Mouse (Mus musculus): ENCODE results near the gene Pdgfd. TPM values are rescaled to one million over a fixed set of nuclear protein-coding genes. Genes with fewer than 3 reads are reported as not detected.

The Pdgfd gene
- polyA plus RNA-seq, 1 experiment from 2014 or later = 9.1 TPM

- Histone ChIP-seq H3K4me3 (ENCODE audit: low read depth, low read length) (no peak overlapping the region), H3K27ac (replicated peaks; ENCODE audit: low read depth, low read length) (no peak overlapping the region), H3K9me3 (ENCODE audit: control insufficient read depth, low read length) (no peaks in the 10 kb centered on the region), H3K27me3 (replicated peaks; ENCODE audit: control insufficient read depth, insufficient read depth, low read length) (no peaks in the 10 kb centered on the region), H3K4me2 (ENCODE audit: low read depth, low read length) (no peak overlapping the region), H3K4me1 (ENCODE audit: control insufficient read depth, insufficient read depth, low read length) (no peaks in the 10 kb centered on the region), H3K36me3 (ENCODE audit: control insufficient read depth, insufficient read depth, low read length) (no peaks in the 10 kb centered on the region), H3K9ac (ENCODE audit: low read depth, low read length) (no peak overlapping the region)
- no peak for ATAC-seq (ENCODE audit: low read depth)
- no peak for DNase-seq (ENCODE audit: low spot score)
- 77% methylated on average over 1 of the region's 1 CpGs for WGBS
Measured at GRCm38 (mm10) chr9:6353257-6353960, 185.0 kb downstream of the Pdgfd start.

DNA sequence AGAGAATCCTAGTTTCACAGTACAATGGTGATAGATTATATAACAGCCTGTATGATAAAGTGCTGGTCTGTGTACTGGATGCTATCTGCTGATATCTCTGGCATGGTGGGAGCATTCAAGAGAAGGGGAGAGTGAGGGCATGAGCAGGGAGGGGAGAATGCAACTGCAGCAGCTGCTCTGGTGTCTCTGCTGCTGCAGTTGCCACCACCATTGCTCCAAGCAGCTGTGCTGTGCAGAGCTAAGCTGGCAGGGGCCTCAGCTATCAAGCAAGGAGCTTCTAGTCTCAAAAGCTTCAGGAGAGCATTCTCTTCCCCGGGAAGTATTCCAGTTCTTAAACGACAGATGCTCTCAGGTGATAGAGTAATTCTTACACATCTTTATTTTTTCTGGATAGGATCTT, 192.4 kb downstream of the Pdgfd start:
- Histone ChIP-seq H3K9ac (ENCODE audit: low read depth, low read length) (no peak overlapping the region), H3K27ac (replicated peaks; ENCODE audit: low read depth, low read length) (no peak overlapping the region), H3K9me3 (ENCODE audit: control insufficient read depth, low read length) (no peaks in the 10 kb centered on the region), H3K4me2 (ENCODE audit: low read depth, low read length) (no peak overlapping the region), H3K4me3 (ENCODE audit: low read depth, low read length) (no peak overlapping the region), H3K36me3 (ENCODE audit: control insufficient read depth, insufficient read depth, low read length) (no peaks in the 10 kb centered on the region), H3K4me1 (ENCODE audit: control insufficient read depth, insufficient read depth, low read length) (no peaks in the 10 kb centered on the region), H3K27me3 (replicated peaks; ENCODE audit: control insufficient read depth, insufficient read depth, low read length) (no peaks in the 10 kb centered on the region)
- no peak for ATAC-seq (ENCODE audit: low read depth)
- DNase-seq (ENCODE audit: low spot score) = peak; percentile 20
- WGBS = 76% methylated on average over 2 of the region's 2 CpGs

DNA sequence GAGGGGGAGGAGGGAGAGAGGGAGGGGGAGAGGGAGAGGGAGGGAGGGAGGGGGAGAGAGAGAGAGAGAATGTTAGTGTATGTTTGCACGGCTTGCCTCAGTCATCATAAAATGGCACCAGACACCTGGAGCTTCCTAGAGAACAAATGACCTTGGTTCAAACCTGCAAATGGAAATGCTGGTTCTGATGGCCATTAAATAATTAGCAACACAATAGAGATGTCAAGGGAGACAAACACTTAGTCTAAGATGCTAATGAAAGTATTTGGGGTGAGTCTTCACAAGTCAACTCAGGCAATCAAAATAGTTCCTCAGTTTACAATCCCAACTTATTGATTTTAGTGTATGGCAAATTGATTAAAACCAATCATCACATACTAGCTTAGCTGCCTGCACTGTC, 198.2 kb downstream of the Pdgfd start:
- Histone ChIP-seq H3K4me1 (ENCODE audit: control insufficient read depth, insufficient read depth, low read length) (no peaks in the 10 kb centered on the region), H3K4me3 (ENCODE audit: low read depth, low read length) (no peak overlapping the region), H3K36me3 (ENCODE audit: control insufficient read depth, insufficient read depth, low read length) (no peaks in the 10 kb centered on the region), H3K4me2 (ENCODE audit: low read depth, low read length) (no peak overlapping the region), H3K27me3 (replicated peaks; ENCODE audit: control insufficient read depth, insufficient read depth, low read length) (no peaks in the 10 kb centered on the region), H3K9ac (ENCODE audit: low read depth, low read length) (no peak overlapping the region), H3K27ac (replicated peaks; ENCODE audit: low read depth, low read length) (no peak overlapping the region), H3K9me3 (ENCODE audit: control insufficient read depth, low read length) (no peaks in the 10 kb centered on the region)
- ATAC-seq (ENCODE audit: low read depth) = no peak
- 59% methylated on average over 1 of the region's 1 CpGs for WGBS
- no peak for DNase-seq (ENCODE audit: low spot score)

DNA sequence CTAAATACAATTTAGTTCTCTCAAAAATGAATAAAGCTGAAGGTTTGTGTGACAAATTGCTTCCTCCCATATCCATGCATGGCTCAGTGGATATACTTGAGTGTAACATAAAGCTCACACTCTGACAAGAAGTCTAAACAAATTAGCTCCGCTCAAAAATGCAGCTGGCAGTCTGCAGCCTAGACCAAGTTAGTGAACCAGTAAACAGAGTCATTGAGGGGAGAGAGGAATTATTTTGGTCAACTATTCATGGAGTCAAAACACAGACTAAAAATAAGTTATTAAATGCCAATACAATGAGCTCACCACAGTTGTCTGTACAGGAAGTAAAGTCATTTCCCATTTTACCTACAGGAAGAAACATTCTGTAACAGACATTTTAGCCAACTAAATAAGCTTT, 233.4 kb downstream of the Pdgfd start:
- peak; percentile 54 for DNase-seq (ENCODE audit: low spot score)
- Histone ChIP-seq H3K27ac (replicated peaks; ENCODE audit: low read depth, low read length) (no peak overlapping the region), H3K9ac (ENCODE audit: low read depth, low read length) (no peak overlapping the region), H3K9me3 (ENCODE audit: control insufficient read depth, low read length) (no peaks in the 10 kb centered on the region), H3K36me3 (ENCODE audit: control insufficient read depth, insufficient read depth, low read length) (no peaks in the 10 kb centered on the region), H3K4me2 (ENCODE audit: low read depth, low read length) (no peak overlapping the region), H3K27me3 (replicated peaks; ENCODE audit: control insufficient read depth, insufficient read depth, low read length) (no peaks in the 10 kb centered on the region), H3K4me3 (ENCODE audit: low read depth, low read length) (no peak overlapping the region), H3K4me1 (ENCODE audit: control insufficient read depth, insufficient read depth, low read length) (no peaks in the 10 kb centered on the region)
- 50% methylated on average over 1 of the region's 1 CpGs for WGBS
- peak; percentile 53 for ATAC-seq (ENCODE audit: low read depth)

DNA sequence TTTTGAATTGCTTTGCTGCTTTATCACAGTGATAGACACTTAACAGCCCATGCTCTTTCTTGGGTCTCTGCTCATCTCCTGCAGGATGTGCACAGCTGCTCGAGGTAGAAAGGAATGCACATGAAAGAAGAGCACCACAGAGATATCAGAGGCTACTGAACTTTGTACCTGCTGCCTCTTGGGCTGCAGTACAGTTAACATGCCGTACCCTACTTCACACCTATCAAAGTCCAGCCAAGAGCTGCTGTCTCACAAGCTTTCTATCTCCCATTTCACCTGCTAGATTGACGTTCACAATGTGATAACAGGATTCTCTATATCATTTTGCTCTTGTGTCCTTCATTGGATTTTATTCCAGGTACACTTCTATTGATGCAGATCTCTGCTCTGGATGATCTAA, 238.2 kb downstream of the Pdgfd start:
- ATAC-seq (ENCODE audit: low read depth) (no peak), DNase-seq (ENCODE audit: low spot score) (no peak)
- Histone ChIP-seq H3K4me1 (ENCODE audit: control insufficient read depth, insufficient read depth, low read length) (no peaks in the 10 kb centered on the region), H3K4me2 (ENCODE audit: low read depth, low read length) (no peak overlapping the region), H3K4me3 (ENCODE audit: low read depth, low read length) (no peak overlapping the region), H3K27me3 (replicated peaks; ENCODE audit: control insufficient read depth, insufficient read depth, low read length) (no peaks in the 10 kb centered on the region), H3K9me3 (ENCODE audit: control insufficient read depth, low read length) (no peaks in the 10 kb centered on the region), H3K9ac (ENCODE audit: low read depth, low read length) (no peak overlapping the region), H3K27ac (replicated peaks; ENCODE audit: low read depth, low read length) (no peak overlapping the region), H3K36me3 (ENCODE audit: control insufficient read depth, insufficient read depth, low read length) (no peaks in the 10 kb centered on the region)
- 70% methylated on average over 3 of the region's 3 CpGs for WGBS

DNA sequence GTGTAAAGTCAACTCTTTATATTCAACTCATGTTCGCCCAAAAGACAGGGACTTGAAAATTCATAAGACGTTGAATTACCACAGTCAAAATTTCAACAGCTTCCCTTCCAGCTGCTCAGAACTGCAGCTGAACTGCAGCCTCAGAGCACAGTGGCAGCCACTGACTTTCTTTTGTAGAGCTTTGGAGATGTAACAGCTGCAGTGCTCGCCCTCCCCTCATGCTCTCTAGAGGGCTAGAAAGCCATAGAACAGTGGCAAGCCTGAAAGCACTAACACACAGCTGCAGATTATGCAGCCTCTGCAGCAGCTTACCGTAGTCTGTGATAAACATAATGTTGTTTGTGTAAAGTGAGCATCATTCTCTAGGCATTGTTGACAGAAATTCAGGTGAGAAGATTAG, 239.6 kb downstream of the Pdgfd start:
- no peak overlapping the region for H3K27ac ChIP-seq (replicated peaks; ENCODE audit: low read depth, low read length)
- no peaks in the 10 kb centered on the region for H3K36me3 ChIP-seq (ENCODE audit: control insufficient read depth, insufficient read depth, low read length)
- WGBS = 51% methylated on average over 4 of the region's 4 CpGs
- peak; percentile 72 for DNase-seq (ENCODE audit: low spot score)
- H3K4me2 ChIP-seq (ENCODE audit: low read depth, low read length) = no peak overlapping the region
- no peak overlapping the region for H3K4me3 ChIP-seq (ENCODE audit: low read depth, low read length)
- H3K9ac ChIP-seq (ENCODE audit: low read depth, low read length) = no peak overlapping the region
- ATAC-seq (ENCODE audit: low read depth) = peak; percentile 71; the same call in 1 of the 2 replicates
- no peaks in the 10 kb centered on the region for H3K4me1 ChIP-seq (ENCODE audit: control insufficient read depth, insufficient read depth, low read length)
- H3K27me3 ChIP-seq (replicated peaks; ENCODE audit: control insufficient read depth, insufficient read depth, low read length) = no peaks in the 10 kb centered on the region
- no peaks in the 10 kb centered on the region for H3K9me3 ChIP-seq (ENCODE audit: control insufficient read depth, low read length)

DNA sequence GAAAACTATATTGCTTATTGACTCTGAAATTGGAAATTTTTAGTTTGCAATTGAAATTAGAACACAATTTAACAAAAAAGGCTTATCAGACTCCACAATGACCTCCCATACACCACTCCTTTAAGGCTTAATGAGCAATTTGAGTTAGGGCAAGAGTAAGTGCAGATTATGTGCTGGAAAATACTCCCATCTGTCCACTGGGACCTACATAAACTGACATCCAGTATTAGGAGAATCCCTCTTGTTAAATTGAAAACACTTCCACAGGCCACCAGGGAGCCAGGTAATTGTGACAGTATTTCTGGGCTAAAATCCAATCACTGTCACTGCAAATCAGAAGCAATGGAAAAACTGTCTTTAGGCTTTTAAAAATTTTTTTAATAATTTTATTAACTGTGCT, 256.2 kb downstream of the Pdgfd start:
- Histone ChIP-seq H3K9ac (ENCODE audit: low read depth, low read length) (no peak overlapping the region), H3K27me3 (replicated peaks; ENCODE audit: control insufficient read depth, insufficient read depth, low read length) (no peaks in the 10 kb centered on the region), H3K4me2 (ENCODE audit: low read depth, low read length) (no peak overlapping the region), H3K9me3 (ENCODE audit: control insufficient read depth, low read length) (no peaks in the 10 kb centered on the region), H3K36me3 (ENCODE audit: control insufficient read depth, insufficient read depth, low read length) (no peaks in the 10 kb centered on the region), H3K4me3 (ENCODE audit: low read depth, low read length) (no peak overlapping the region), H3K4me1 (ENCODE audit: control insufficient read depth, insufficient read depth, low read length) (no peaks in the 10 kb centered on the region), H3K27ac (replicated peaks; ENCODE audit: low read depth, low read length) (no peak overlapping the region)
- ATAC-seq (ENCODE audit: low read depth) (no peak), DNase-seq (ENCODE audit: low spot score) (peak; percentile 17)

Other genes with a start within 250 kb of the Pdgfd start
- gene Ddi1, start 101.3 kb downstream of the Pdgfd start, polyA plus RNA-seq (2014; fragmentation: Nextera tagmentation; extraction: Ambion mirVana) = 0.13 and 0.21 TPM in 2 replicates

All from embryonic facial prominence, embryonic 14.5 days (tissue).